In genomic region chr14:25350282-25350964, GRCm38 (mm10) we compare ENCODE assay signal across 16 mouse cellular contexts.
DNase-seq lines count a peak whose midpoint lies in the region; ATAC-seq and TF ChIP-seq lines count a peak whose summit lies in the region.
"Had no signal": no experiment of that assay in that cellular context is flagged by ENCODE, and none has a peak within 500 bp of the region (broad histone marks: within the 10 kb centered on the region; RNA-seq: fewer than 3 reads in every experiment).

No protein-coding gene starts in this region.

- no peak for ATAC-seq in forebrain, embryonic 13.5 days
- ATAC-seq in midbrain, embryonic 11.5 days (ENCODE audit: low FRiP score): no peak
- ATAC-seq in midbrain, embryonic 13.5 days: no peak
- peak; percentile 57 for ATAC-seq in forebrain, postnatal 0 days
- no peak for ATAC-seq in stomach, embryonic 16.5 days (ENCODE audit: insufficient read depth, low FRiP score)
- ATAC-seq: inflammation-experienced regulatory T-cells, adult 6 months had no signal

- H3K36me3 ChIP-seq in forebrain, embryonic 13.5 days (ENCODE audit: poor library complexity, severe bottlenecking): no peaks in the 10 kb centered on the region
- H3K36me3 ChIP-seq in forebrain, embryonic 10.5 days (replicated peaks): no peaks in the 10 kb centered on the region
- H3K36me3 ChIP-seq in midbrain, embryonic 11.5 days (ENCODE audit: control insufficient read depth, insufficient read depth, low read length): no peaks in the 10 kb centered on the region
- H3K36me3 ChIP-seq in midbrain, embryonic 13.5 days: no peaks in the 10 kb centered on the region
- H3K36me3 ChIP-seq in forebrain, postnatal 0 days (ENCODE audit: insufficient read depth): no peaks in the 10 kb centered on the region
- H3K36me3 ChIP-seq in stomach, embryonic 16.5 days (ENCODE audit: control insufficient read depth, insufficient read depth, low read length): no peaks in the 10 kb centered on the region
- H3K36me3 ChIP-seq: midbrain, embryonic 10.5 days had no signal

- no peak overlapping the region for H3K4me3 ChIP-seq in forebrain, embryonic 13.5 days
- H3K4me3 ChIP-seq in forebrain, embryonic 10.5 days: no peak overlapping the region
- H3K4me3 ChIP-seq in midbrain, embryonic 11.5 days (ENCODE audit: low read depth, low read length): no peak overlapping the region
- H3K4me3 ChIP-seq in midbrain, embryonic 13.5 days (replicated peaks): no peak overlapping the region
- H3K4me3 ChIP-seq in forebrain, postnatal 0 days (ENCODE audit: low read depth, low read length): no peak overlapping the region
- no peak overlapping the region for H3K4me3 ChIP-seq in stomach, embryonic 16.5 days (replicated peaks; ENCODE audit: low read length)
- H3K4me3 ChIP-seq: midbrain, embryonic 10.5 days; myocyte had no signal

- no peak for TF ChIP-seq CTCF in forebrain, postnatal 0 days (IDR thresholded peaks at IDR 0.05; ENCODE audit: low read depth)

- no peak overlapping the region for H3K4me2 ChIP-seq in forebrain, embryonic 13.5 days
- no peak overlapping the region for H3K4me2 ChIP-seq in midbrain, embryonic 11.5 days
- no peak overlapping the region for H3K4me2 ChIP-seq in midbrain, embryonic 13.5 days (replicated peaks)
- no peak overlapping the region for H3K4me2 ChIP-seq in forebrain, postnatal 0 days (ENCODE audit: low read depth)
- H3K4me2 ChIP-seq in stomach, embryonic 16.5 days (ENCODE audit: low read depth, low read length): no peak overlapping the region

- 80% methylated on average over 9 of the region's 9 CpGs for WGBS in forebrain, embryonic 13.5 days
- WGBS in forebrain, embryonic 10.5 days: 86% methylated on average over 9 of the region's 9 CpGs
- WGBS in midbrain, embryonic 11.5 days: 90% methylated on average over 9 of the region's 9 CpGs
- WGBS in midbrain, embryonic 13.5 days: 86% methylated on average over 9 of the region's 9 CpGs
- 55% methylated on average over 9 of the region's 9 CpGs for WGBS in forebrain, postnatal 0 days
- WGBS in stomach, embryonic 16.5 days: 64% methylated on average over 9 of the region's 9 CpGs

- no peak for DNase-seq in forebrain, embryonic 10.5 days (ENCODE audit: extremely low spot score, low spot score)
- DNase-seq in midbrain, embryonic 11.5 days (ENCODE audit: low spot score, missing footprints): peak; percentile 2
- peak; percentile 48 for DNase-seq in forebrain, postnatal 0 days
- no peak for DNase-seq in ovary, postnatal 14 days (ENCODE audit: low spot score)
- no peak for DNase-seq in urinary bladder, postnatal 4 days (ENCODE audit: low spot score in 2 of 2)
- DNase-seq: adrenal gland, postnatal 10 days; cerebellum, postnatal 10 days; kidney, postnatal 14 days; thymus, postnatal 36 days had no signal

- no peak overlapping the region for H3K9ac ChIP-seq in forebrain, embryonic 13.5 days
- H3K9ac ChIP-seq in midbrain, embryonic 11.5 days (ENCODE audit: low read length): no peak overlapping the region
- no peak overlapping the region for H3K9ac ChIP-seq in midbrain, embryonic 13.5 days (replicated peaks)
- no peak overlapping the region for H3K9ac ChIP-seq in forebrain, postnatal 0 days
- H3K9ac ChIP-seq in stomach, embryonic 16.5 days (ENCODE audit: low read length): peak overlapping the region; percentile 37; the same call in 1 of the 2 replicates
- H3K9ac ChIP-seq: liver, embryonic 14.5 days had no signal

- H3K9me3 ChIP-seq in forebrain, embryonic 13.5 days (replicated peaks): no peaks in the 10 kb centered on the region
- no peaks in the 10 kb centered on the region for H3K9me3 ChIP-seq in forebrain, embryonic 10.5 days
- H3K9me3 ChIP-seq in midbrain, embryonic 11.5 days (ENCODE audit: control insufficient read depth, low read length): no peaks in the 10 kb centered on the region
- no peaks in the 10 kb centered on the region for H3K9me3 ChIP-seq in midbrain, embryonic 13.5 days
- H3K9me3 ChIP-seq in forebrain, postnatal 0 days (ENCODE audit: low read length): no peaks in the 10 kb centered on the region
- no peaks in the 10 kb centered on the region for H3K9me3 ChIP-seq in stomach, embryonic 16.5 days (replicated peaks; ENCODE audit: control insufficient read depth, low read length)
- H3K9me3 ChIP-seq: midbrain, embryonic 10.5 days had no signal

- H3K27me3 ChIP-seq in forebrain, embryonic 13.5 days: no peaks in the 10 kb centered on the region
- no peaks in the 10 kb centered on the region for H3K27me3 ChIP-seq in forebrain, embryonic 10.5 days (ENCODE audit: poor library complexity, severe bottlenecking)
- no peaks in the 10 kb centered on the region for H3K27me3 ChIP-seq in midbrain, embryonic 11.5 days (ENCODE audit: control insufficient read depth, insufficient read depth, low read length)
- no peaks in the 10 kb centered on the region for H3K27me3 ChIP-seq in midbrain, embryonic 13.5 days
- H3K27me3 ChIP-seq in forebrain, postnatal 0 days (ENCODE audit: insufficient read depth, low read length): no peaks in the 10 kb centered on the region
- no peaks in the 10 kb centered on the region for H3K27me3 ChIP-seq in stomach, embryonic 16.5 days (ENCODE audit: control insufficient read depth, insufficient read depth, low read length)

- H3K4me1 ChIP-seq in forebrain, embryonic 13.5 days: peaks cover 19% of the 10 kb centered on the region; the same call in 1 of the 2 replicates
- peaks cover 27% of the 10 kb centered on the region for H3K4me1 ChIP-seq in forebrain, embryonic 10.5 days
- no peaks in the 10 kb centered on the region for H3K4me1 ChIP-seq in midbrain, embryonic 11.5 days (ENCODE audit: control insufficient read depth, insufficient read depth, low read length)
- no peaks in the 10 kb centered on the region; the same call in 1 of the 2 replicates for H3K4me1 ChIP-seq in midbrain, embryonic 13.5 days (replicated peaks)
- no peaks in the 10 kb centered on the region for H3K4me1 ChIP-seq in forebrain, postnatal 0 days (ENCODE audit: insufficient read depth)
- H3K4me1 ChIP-seq in stomach, embryonic 16.5 days (ENCODE audit: control insufficient read depth, insufficient read depth, low read length): peaks cover 15% of the 10 kb centered on the region

- 0 out of 2 replicates have a peak overlapping the region, but pooled peaks have one; percentile 55 for H3K27ac ChIP-seq in forebrain, embryonic 13.5 days
- H3K27ac ChIP-seq in forebrain, embryonic 10.5 days: no peak overlapping the region
- H3K27ac ChIP-seq in midbrain, embryonic 11.5 days (ENCODE audit: low read depth, low read length): no peak overlapping the region
- no peak overlapping the region for H3K27ac ChIP-seq in midbrain, embryonic 13.5 days
- H3K27ac ChIP-seq in forebrain, postnatal 0 days (ENCODE audit: low read depth, low read length): peak overlapping the region; percentile 35; the same call in 1 of the 2 replicates
- peak overlapping the region; percentile 52 for H3K27ac ChIP-seq in stomach, embryonic 16.5 days (ENCODE audit: low read length)
- H3K27ac ChIP-seq: liver, embryonic 14.5 days; midbrain, embryonic 10.5 days had no signal

Comparison
In these comparisons a context has a peak if more than half of its experiments do, and no peak if none do; other contexts are left out.
1. H3K27ac ChIP-seq: peak in forebrain, embryonic 13.5 days (single experiment), forebrain, postnatal 0 days (single experiment) and stomach, embryonic 16.5 days (single experiment); none in forebrain, embryonic 10.5 days (single experiment), midbrain, embryonic 11.5 days (single experiment) and midbrain, embryonic 13.5 days (single experiment).
2. DNase-seq: peak in midbrain, embryonic 11.5 days (single experiment) and forebrain, postnatal 0 days (single experiment); none in forebrain, embryonic 10.5 days (single experiment), ovary, postnatal 14 days (single experiment) and urinary bladder, postnatal 4 days (0 of 2).